Mouse (Mus musculus): ENCODE measurements around the gene Rsc1a1. TPM values are rescaled to one million over a fixed set of nuclear protein-coding genes. Genes with fewer than 3 reads are reported as not detected.

The Rsc1a1 gene
- total RNA-seq, 1 experiment from 2014 or later = 6.5 TPM

- ATAC-seq (ENCODE audit: extremely low read depth, insufficient number of reproducible peaks, low FRiP score, poor library complexity, severe bottlenecking) = no peak
Observed at GRCm38 (mm10) chr4:141659739-141660138, 25.7 kb downstream of the Rsc1a1 start.

- no peak for ATAC-seq (ENCODE audit: extremely low read depth, insufficient number of reproducible peaks, low FRiP score, poor library complexity, severe bottlenecking)
Observed at GRCm38 (mm10) chr4:141658846-141659484, 26.4 kb downstream of the Rsc1a1 start.

- ATAC-seq (ENCODE audit: extremely low read depth, insufficient number of reproducible peaks, low FRiP score, poor library complexity, severe bottlenecking) = no peak
Observed at GRCm38 (mm10) chr4:141656932-141657331, 28.5 kb downstream of the Rsc1a1 start.

- ATAC-seq (ENCODE audit: extremely low read depth, insufficient number of reproducible peaks, low FRiP score, poor library complexity, severe bottlenecking) = peak; percentile 49
Observed at GRCm38 (mm10) chr4:141655908-141656608, 29.3 kb downstream of the Rsc1a1 start.

GRCm38 (mm10) chr4:141654509-141654908, 30.9 kb downstream of the Rsc1a1 start:
- ATAC-seq (ENCODE audit: extremely low read depth, insufficient number of reproducible peaks, low FRiP score, poor library complexity, severe bottlenecking) = no peak

GRCm38 (mm10) chr4:141653813-141654212, 31.6 kb downstream of the Rsc1a1 start:
- ATAC-seq (ENCODE audit: extremely low read depth, insufficient number of reproducible peaks, low FRiP score, poor library complexity, severe bottlenecking) = no peak

- ATAC-seq (ENCODE audit: extremely low read depth, insufficient number of reproducible peaks, low FRiP score, poor library complexity, severe bottlenecking) = no peak
Observed at GRCm38 (mm10) chr4:141653044-141653443, 32.4 kb downstream of the Rsc1a1 start.

GRCm38 (mm10) chr4:141651944-141652343, 33.5 kb downstream of the Rsc1a1 start:
- no peak for ATAC-seq (ENCODE audit: extremely low read depth, insufficient number of reproducible peaks, low FRiP score, poor library complexity, severe bottlenecking)

- no peak for ATAC-seq (ENCODE audit: extremely low read depth, insufficient number of reproducible peaks, low FRiP score, poor library complexity, severe bottlenecking)
Observed at GRCm38 (mm10) chr4:141651286-141651685, 34.1 kb downstream of the Rsc1a1 start.

GRCm38 (mm10) chr4:141649244-141649643, 36.2 kb downstream of the Rsc1a1 start:
- no peak for ATAC-seq (ENCODE audit: extremely low read depth, insufficient number of reproducible peaks, low FRiP score, poor library complexity, severe bottlenecking)

- no peak for ATAC-seq (ENCODE audit: extremely low read depth, insufficient number of reproducible peaks, low FRiP score, poor library complexity, severe bottlenecking)
Observed at GRCm38 (mm10) chr4:141648262-141648661, 37.1 kb downstream of the Rsc1a1 start.

- no peak for ATAC-seq (ENCODE audit: extremely low read depth, insufficient number of reproducible peaks, low FRiP score, poor library complexity, severe bottlenecking)
Observed at GRCm38 (mm10) chr4:141647187-141647586, 38.2 kb downstream of the Rsc1a1 start.

- ATAC-seq (ENCODE audit: extremely low read depth, insufficient number of reproducible peaks, low FRiP score, poor library complexity, severe bottlenecking) = no peak
Observed at GRCm38 (mm10) chr4:141645988-141646387, 39.4 kb downstream of the Rsc1a1 start.

- no peak for ATAC-seq (ENCODE audit: extremely low read depth, insufficient number of reproducible peaks, low FRiP score, poor library complexity, severe bottlenecking)
Observed at GRCm38 (mm10) chr4:141643118-141643855, 42.1 kb downstream of the Rsc1a1 start.

- no peak for ATAC-seq (ENCODE audit: extremely low read depth, insufficient number of reproducible peaks, low FRiP score, poor library complexity, severe bottlenecking)
Observed at GRCm38 (mm10) chr4:141641961-141642811, 43.2 kb downstream of the Rsc1a1 start.

GRCm38 (mm10) chr4:141641353-141641771, 44.0 kb downstream of the Rsc1a1 start:
- ATAC-seq (ENCODE audit: extremely low read depth, insufficient number of reproducible peaks, low FRiP score, poor library complexity, severe bottlenecking) = no peak

- no peak for ATAC-seq (ENCODE audit: extremely low read depth, insufficient number of reproducible peaks, low FRiP score, poor library complexity, severe bottlenecking)
Observed at GRCm38 (mm10) chr4:141639474-141639873, 45.9 kb downstream of the Rsc1a1 start.

- no peak for ATAC-seq (ENCODE audit: extremely low read depth, insufficient number of reproducible peaks, low FRiP score, poor library complexity, severe bottlenecking)
Observed at GRCm38 (mm10) chr4:141636693-141637092, 48.7 kb downstream of the Rsc1a1 start.

- no peak for ATAC-seq (ENCODE audit: extremely low read depth, insufficient number of reproducible peaks, low FRiP score, poor library complexity, severe bottlenecking)
Observed at GRCm38 (mm10) chr4:141635991-141636390, 49.4 kb downstream of the Rsc1a1 start.
